Mouse (Mus musculus) testis, adult 2 months (tissue): Measurements from ENCODE around the gene Prame.
"Not testable (repeated sequence)": the region's sequence is repeated elsewhere in the genome, so short reads cannot be mapped to it uniquely, and the experiment has no call there.

Source experiments
- CTCF ChIP-seq: fragments of 200-500 bp; IDR thresholded peaks from 2 replicates; pipeline ENCODE4 v1.5.1; 2012; ENCODE audit warnings: low read depth, mild to moderate bottlenecking, inconsistent platforms, low read length, moderate library complexity; ENCODE audit not compliant: control insufficient read depth, insufficient read depth, insufficient replicate concordance
- POLR2A ChIP-seq: fragments of 200-500 bp; IDR thresholded peaks from 2 replicates; pipeline ENCODE4 v1.6.1; 2012; ENCODE audit warnings: low read depth, mild to moderate bottlenecking, inconsistent platforms, low read length, moderate library complexity; ENCODE audit not compliant: control insufficient read depth

DNA sequence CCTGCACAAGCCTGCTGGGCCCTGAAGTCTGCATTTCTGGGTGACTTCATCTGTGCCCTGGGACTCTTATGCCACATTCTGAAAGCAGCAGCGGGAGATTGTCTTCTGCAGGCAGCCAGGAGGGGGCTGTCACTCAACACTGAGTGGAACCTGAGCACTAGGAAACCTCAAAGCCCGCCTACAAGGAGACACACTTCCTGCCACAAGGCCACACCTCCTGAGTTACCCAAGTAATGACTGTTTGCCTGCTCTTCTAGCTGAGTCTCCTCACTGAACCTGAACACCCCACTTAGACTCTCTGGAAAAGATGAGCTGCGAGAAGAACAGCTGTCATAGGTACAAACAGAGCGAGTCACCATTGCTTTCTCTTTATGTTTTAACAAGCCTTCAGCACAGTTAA lies 62.6 kb downstream of the Prame start:
- TF ChIP-seq CTCF, POLR2A: not testable (repeated sequence)
